Mouse (Mus musculus): ENCODE measurements around the gene Olfr960.

GRCm38 (mm10) chr9:39629069-39629468, 7.9 kb downstream of the Olfr960 start:
- no peak for TF ChIP-seq CTCF (IDR thresholded peaks at IDR 0.05; ENCODE audit: low read depth)
- no peak for TF ChIP-seq EP300 (IDR thresholded peaks at IDR 0.05; ENCODE audit: low read depth)
